Mouse (Mus musculus): ENCODE measurements at regions not wholly inside any gene's neighbourhood (a gene's known extent, or its start where the extent isn't known, plus 50 kb on each side); places are given as distances from the start of the nearest gene placed in this dataset.

DNA sequence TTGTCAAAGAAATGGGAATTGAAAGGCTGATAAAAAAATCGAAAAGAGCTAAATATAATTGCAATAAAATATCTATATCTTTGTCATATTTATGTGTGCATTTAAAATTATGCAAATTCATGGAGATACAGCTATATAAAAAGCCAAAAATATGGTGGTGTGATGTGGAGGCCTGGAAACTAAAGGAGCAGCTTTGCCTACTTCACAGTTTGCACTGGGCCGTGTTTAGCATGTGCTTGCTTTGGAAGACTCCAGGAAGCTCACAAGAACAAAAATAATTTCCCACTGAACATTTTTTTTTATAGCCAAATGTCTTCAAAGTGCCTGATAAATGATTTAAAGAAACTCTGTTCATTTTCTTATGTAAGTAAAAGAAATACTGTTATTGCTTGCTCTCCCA, 364.1 kb upstream of the Cdh12 start:
- TF ChIP-seq HCFC1 (IDR thresholded peaks at IDR 0.05; ENCODE audit: borderline replicate concordance, insufficient read depth, low read length) (no peak), MAFK (IDR thresholded peaks at IDR 0.05; ENCODE audit: insufficient read depth, low read depth, low read length) (no peak), CHD2 (IDR thresholded peaks at IDR 0.05; ENCODE audit: low read depth, low read length) (no peak), ZC3H11A (IDR thresholded peaks at IDR 0.05; ENCODE audit: borderline replicate concordance, low read depth, low read length) (no peak)

Data from ES-E14 (cell line).